Mouse (Mus musculus) thymus, adult 2 months (tissue): ENCODE results near the gene Vezt. TPM values are rescaled to one million over a fixed set of nuclear protein-coding genes. Genes with fewer than 3 reads are reported as not detected.

ENCODE experiments used
- DNase-seq: peaks from one replicate; pipeline ENCODE4 v3.0.0; 2021
- H3K27ac ChIP-seq: fragments of 200-500 bp; 2 replicates; pipeline ENCODE4 v1.5.1; 2012; ENCODE audit warnings: low read length, control low read depth; ENCODE audit not compliant: control insufficient read depth, insufficient read depth
- H3K27me3 ChIP-seq: fragments of 200-500 bp; 2 replicates; pipeline ENCODE4 v1.6.1; 2012; ENCODE audit warnings: mild to moderate bottlenecking, low read length, moderate library complexity, mixed read lengths; ENCODE audit not compliant: control insufficient read depth, insufficient read depth
- H3K36me3 ChIP-seq: fragments of 200-500 bp; 2 replicates; pipeline ENCODE4 v1.6.1; 2012; ENCODE audit warnings: mild to moderate bottlenecking, low read length, moderate library complexity; ENCODE audit not compliant: control insufficient read depth, insufficient read depth
- H3K4me1 ChIP-seq: fragments of 200-500 bp; replicated peaks from 2 replicates; pipeline ENCODE4 v1.6.1; 2012; ENCODE audit warnings: low read length; ENCODE audit not compliant: control insufficient read depth, insufficient read depth
- H3K4me3 ChIP-seq: fragments of 200-500 bp; 2 replicates; pipeline ENCODE4 v1.5.1; 2012; ENCODE audit warnings: mild to moderate bottlenecking, low read length, control low read depth, moderate library complexity; ENCODE audit not compliant: control insufficient read depth, insufficient read depth
- CTCF ChIP-seq: fragments of 200-500 bp; IDR thresholded peaks from 2 replicates; pipeline ENCODE4 v1.5.1; 2012; ENCODE audit warnings: mild to moderate bottlenecking, control low read depth, low read length, moderate library complexity, borderline replicate concordance; ENCODE audit not compliant: control insufficient read depth, poor library complexity, insufficient read depth; ENCODE audit errors: extremely low read depth
- POLR2A ChIP-seq: fragments of 200-500 bp; IDR thresholded peaks from 2 replicates; pipeline ENCODE4 v1.6.1; 2012; ENCODE audit warnings: mild to moderate bottlenecking, low read length, control low read depth, moderate library complexity; ENCODE audit not compliant: control insufficient read depth, poor library complexity, insufficient read depth; ENCODE audit errors: extremely low read depth
- WGBS: fragments of 180-500 bp; shearing (Covaris S2); methylation state at CpG from one replicate; pipeline ENCODE4 v1.1.7; 2018; 5-methylcytosine and 5-hydroxymethylcytosine counted together
- polyA plus RNA-seq: library from polyadenylated mRNA; depleted of rRNA; stranded (reverse); fragments of >200 nt; gene quantifications from 2 replicates; pipeline ENCODE4 v1.2.3, GENCODE M21; 2012

Vezt gene
- polyA plus RNA-seq, 1 experiment = 18.4 TPM

DNA sequence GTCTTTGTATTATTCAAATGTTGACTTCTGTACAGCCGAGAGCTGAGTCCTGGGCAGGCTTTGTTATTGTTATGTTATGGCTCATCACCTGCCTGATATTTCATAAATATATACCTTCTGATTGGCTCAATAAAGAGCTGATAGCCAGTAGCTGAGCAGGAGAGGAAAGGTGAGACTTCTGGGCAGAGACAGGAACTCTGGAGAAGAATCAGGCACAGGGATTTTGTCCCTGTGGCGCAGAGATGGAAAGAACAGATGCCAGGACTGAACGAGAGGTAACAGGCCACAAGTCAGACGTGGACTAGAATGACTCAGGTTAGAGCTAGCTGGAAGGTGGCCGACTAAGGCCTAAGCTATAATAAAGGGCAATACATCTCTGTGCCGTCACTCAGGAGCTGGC, 7.1 kb downstream of the Vezt start:
- 95% methylated on average over 6 of the region's 6 CpGs for WGBS
- TF ChIP-seq CTCF = no peak
- TF ChIP-seq POLR2A = no peak
- H3K27me3 ChIP-seq = no peaks in the 10 kb centered on the region
- no peak for DNase-seq
- no peak overlapping the region for H3K4me3 ChIP-seq
- no peak overlapping the region for H3K27ac ChIP-seq
- no peaks in the 10 kb centered on the region for H3K4me1 ChIP-seq
- H3K36me3 ChIP-seq = no peaks in the 10 kb centered on the region

DNA sequence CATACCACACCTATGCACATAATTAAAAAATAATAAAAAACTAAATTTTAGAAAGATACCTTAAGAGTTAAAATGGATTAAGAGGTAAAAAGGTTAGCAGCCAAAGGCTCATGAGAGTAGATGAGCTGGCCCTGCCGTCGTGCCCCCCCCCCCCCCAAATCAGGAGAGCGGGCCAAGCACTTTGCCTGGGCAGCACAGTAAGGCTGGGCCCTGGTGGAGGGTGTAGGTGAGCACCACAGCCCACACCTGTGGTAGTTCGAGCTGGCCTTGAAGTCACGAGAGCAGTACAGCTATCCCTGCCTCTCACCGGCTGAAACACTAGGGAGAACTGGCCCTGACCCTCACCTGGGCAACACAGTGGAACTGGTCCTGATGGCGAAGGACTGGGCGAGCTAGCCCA, 10.5 kb downstream of the Vezt start:
- no peaks in the 10 kb centered on the region for H3K4me1 ChIP-seq
- DNase-seq = no peak
- WGBS = 96% methylated on average over 8 of the region's 8 CpGs
- H3K27me3 ChIP-seq = no peaks in the 10 kb centered on the region
- no peaks in the 10 kb centered on the region for H3K36me3 ChIP-seq
- H3K4me3 ChIP-seq = no peak overlapping the region
- TF ChIP-seq POLR2A (no peak), CTCF (no peak)
- H3K27ac ChIP-seq = no peak overlapping the region

DNA sequence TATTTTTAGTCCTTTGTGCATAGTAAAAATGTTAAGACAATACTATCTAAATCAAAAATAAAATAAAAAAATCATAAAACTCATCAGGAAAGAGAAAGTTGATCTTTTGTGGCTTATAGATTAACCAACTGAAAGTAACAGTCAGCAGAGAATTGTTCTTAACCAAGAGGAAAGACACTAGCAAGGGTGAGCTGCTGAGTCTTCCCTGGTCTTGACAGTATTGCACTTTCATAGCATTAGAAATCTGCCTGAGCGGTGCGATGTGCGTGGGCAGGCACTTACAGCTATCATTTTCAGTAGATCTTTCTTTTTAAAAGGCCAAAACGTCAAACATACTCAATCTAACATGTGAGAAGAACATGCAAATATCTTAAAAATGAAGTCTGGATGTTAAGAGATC, 14.6 kb downstream of the Vezt start:
- no peaks in the 10 kb centered on the region for H3K4me1 ChIP-seq
- H3K27me3 ChIP-seq = no peaks in the 10 kb centered on the region
- TF ChIP-seq POLR2A (no peak), CTCF (no peak)
- DNase-seq = no peak
- WGBS = 89% methylated on average over 4 of the region's 4 CpGs
- no peak overlapping the region for H3K27ac ChIP-seq
- H3K36me3 ChIP-seq = no peaks in the 10 kb centered on the region
- H3K4me3 ChIP-seq = no peak overlapping the region

DNA sequence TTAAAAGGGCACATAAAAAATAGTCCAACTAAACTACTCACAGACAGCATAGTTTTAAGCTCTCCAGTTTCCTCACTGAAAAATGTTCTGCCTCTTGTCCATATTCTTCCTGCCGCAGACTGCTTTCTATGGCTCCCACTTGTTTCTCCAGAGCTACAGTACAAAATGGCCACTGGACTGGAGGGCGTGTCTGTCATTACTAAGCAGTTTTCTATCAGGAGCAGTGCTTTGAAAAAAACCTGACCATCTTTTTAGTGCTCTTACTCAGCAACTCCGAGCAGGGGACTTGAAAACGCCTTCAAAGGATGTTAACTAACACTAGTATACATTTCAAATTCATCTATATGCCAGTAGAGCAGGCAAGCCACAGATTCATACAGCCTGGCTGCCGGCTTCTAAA, 15.0 kb downstream of the Vezt start:
- Histone ChIP-seq H3K27me3 (no peaks in the 10 kb centered on the region), H3K36me3 (no peaks in the 10 kb centered on the region), H3K4me1 (no peaks in the 10 kb centered on the region), H3K27ac (no peak overlapping the region), H3K4me3 (no peak overlapping the region)
- 89% methylated on average over 5 of the region's 5 CpGs for WGBS
- TF ChIP-seq CTCF (no peak), POLR2A (no peak)
- no peak for DNase-seq

DNA sequence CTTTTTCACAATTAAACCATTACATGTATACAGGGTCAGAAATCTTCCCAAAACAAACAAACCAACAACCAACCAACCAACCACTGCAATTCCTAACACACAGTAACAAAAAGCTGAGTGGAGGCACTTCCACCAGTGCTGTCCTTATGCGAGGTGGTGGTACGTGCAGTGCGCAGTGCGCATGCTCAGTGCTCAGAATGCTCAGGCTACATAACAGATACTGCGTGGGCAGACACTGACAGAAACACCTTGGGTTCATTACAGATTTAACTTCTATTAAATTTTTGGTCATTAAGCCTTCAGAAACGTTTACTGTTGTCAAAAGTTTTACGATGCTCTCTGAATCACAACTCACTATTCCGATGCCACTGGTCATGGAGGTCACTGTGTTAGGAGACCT, 18.2 kb downstream of the Vezt start:
- Histone ChIP-seq H3K36me3 (no peaks in the 10 kb centered on the region), H3K4me3 (no peak overlapping the region), H3K27me3 (no peaks in the 10 kb centered on the region), H3K27ac (no peak overlapping the region), H3K4me1 (no peaks in the 10 kb centered on the region)
- TF ChIP-seq CTCF (no peak), POLR2A (no peak)
- WGBS = 97% methylated on average over 8 of the region's 8 CpGs
- no peak for DNase-seq

DNA sequence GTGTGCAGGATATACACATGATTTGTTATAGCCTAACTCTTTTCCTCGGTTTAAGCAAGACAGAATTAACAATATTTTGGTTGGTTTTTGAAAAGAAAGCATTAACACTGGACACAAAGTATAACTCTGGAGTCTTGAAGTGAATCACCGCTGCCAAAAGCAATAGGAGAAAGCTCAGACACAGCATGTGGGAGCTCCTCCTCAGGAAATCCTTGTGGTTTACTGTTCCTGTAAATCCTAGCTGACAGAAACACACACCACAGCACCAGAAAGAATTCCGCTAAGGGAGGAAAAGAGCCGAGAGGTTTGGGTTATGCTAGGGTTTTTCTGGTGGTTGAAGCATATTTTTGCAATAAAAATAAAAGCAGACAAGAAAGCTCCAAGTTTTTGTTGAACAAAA, 21.4 kb downstream of the Vezt start:
- Histone ChIP-seq H3K4me3 (no peak overlapping the region), H3K36me3 (no peaks in the 10 kb centered on the region), H3K27me3 (no peaks in the 10 kb centered on the region), H3K4me1 (no peaks in the 10 kb centered on the region), H3K27ac (no peak overlapping the region)
- TF ChIP-seq POLR2A (no peak), CTCF (no peak)
- 39% methylated on average over 4 of the region's 4 CpGs for WGBS
- no peak for DNase-seq

DNA sequence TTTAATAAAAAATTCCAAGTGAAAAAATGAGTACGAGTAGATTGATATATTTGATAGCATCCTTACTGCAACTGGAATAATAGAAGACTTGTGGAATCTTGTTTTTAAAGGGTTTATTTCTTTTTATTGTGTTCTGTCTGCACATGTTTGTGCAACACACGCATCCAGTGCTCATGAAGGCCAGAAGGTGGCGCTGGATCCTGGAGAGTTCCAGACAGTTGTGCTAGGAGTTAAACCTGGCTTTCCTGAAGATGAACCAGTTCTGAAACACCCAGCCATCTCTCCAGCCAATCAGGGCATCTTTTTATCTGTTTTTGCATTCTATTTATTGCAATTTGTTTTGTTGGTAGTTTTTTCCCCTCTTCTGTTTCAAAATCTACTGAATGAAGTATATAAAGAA, 22.4 kb downstream of the Vezt start:
- WGBS = 63% methylated on average over 3 of the region's 3 CpGs
- DNase-seq = peak; percentile 51
- Histone ChIP-seq H3K27me3 (no peaks in the 10 kb centered on the region), H3K4me3 (no peak overlapping the region), H3K4me1 (no peaks in the 10 kb centered on the region), H3K36me3 (no peaks in the 10 kb centered on the region), H3K27ac (no peak overlapping the region)
- TF ChIP-seq CTCF (no peak), POLR2A (no peak)
